Mouse (Mus musculus): Measurements from ENCODE around the gene Rbfox1. TPM values are rescaled to one million over a fixed set of nuclear protein-coding genes. Genes with fewer than 3 reads are reported as not detected.

Gene Rbfox1
- polyA plus RNA-seq, 1 experiment, result 4.0 TPM

DNA sequence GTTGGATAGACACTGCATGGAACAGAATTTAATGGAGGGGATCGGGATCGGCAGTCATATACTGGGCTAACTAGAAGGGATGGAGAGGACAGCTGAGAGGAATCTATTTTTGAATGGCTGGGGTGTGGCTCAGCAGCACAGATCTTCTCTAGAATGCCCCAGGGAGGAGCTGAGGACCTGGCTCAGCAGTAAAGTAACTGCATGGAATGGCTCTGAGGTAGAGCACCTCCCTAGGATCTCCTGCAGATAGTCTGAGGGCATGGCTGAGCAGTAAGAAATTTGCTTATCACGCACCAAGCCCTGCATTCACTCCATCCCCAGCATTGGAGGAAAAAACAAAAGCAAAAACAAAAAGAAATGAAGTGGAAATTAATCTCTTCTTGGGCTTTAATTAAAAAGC lies 225.0 kb downstream of the Rbfox1 start:
- Histone ChIP-seq H3K4me3 (replicated peaks; ENCODE audit: extremely low read depth, low read depth, low read length) (no peak overlapping the region), H3K4me1 (ENCODE audit: control insufficient read depth, insufficient read depth, low read length) (no peaks in the 10 kb centered on the region)
- TF ChIP-seq CTCF (IDR thresholded peaks at IDR 0.05; ENCODE audit: insufficient read depth, low read length) (no peak), POLR2A (IDR thresholded peaks at IDR 0.05; ENCODE audit: borderline replicate concordance, extremely low read depth, low read depth, low read length) (no peak)
- WGBS, result 94% methylated on average over 3 of the region's 3 CpGs
- DNase-seq, result no peak

- TF ChIP-seq POLR2A (IDR thresholded peaks at IDR 0.05; ENCODE audit: borderline replicate concordance, extremely low read depth, low read depth, low read length) (no peak), CTCF (IDR thresholded peaks at IDR 0.05; ENCODE audit: insufficient read depth, low read length) (no peak)
- DNase-seq, result no peak
- Histone ChIP-seq H3K4me1 (ENCODE audit: control insufficient read depth, insufficient read depth, low read length) (no peaks in the 10 kb centered on the region), H3K4me3 (replicated peaks; ENCODE audit: extremely low read depth, low read depth, low read length) (no peak overlapping the region)
- WGBS, result 22% methylated on average over 5 of the region's 5 CpGs
These were observed 228.8 kb downstream of the Rbfox1 start for GRCm38 (mm10) chr16:6113836-6114475.

DNA sequence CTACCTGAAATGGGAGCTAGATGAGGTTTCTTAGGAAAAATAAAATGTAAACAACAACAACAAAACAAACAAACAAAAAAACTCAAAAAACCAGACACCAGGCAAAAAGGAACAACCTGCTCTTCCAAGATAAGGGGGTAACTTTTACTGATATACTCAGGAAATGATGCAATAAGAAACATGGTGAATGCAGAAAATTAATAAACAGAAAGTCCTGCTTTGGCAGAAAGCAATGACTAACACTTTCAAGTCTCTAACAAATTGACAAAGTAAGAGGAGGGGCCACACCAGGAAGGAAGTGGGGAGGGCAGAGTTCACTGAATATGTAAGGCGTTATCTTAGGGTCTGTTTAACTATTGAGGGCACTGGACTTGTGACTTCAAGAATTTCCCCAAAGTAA lies 234.3 kb downstream of the Rbfox1 start:
- Histone ChIP-seq H3K4me1 (ENCODE audit: control insufficient read depth, insufficient read depth, low read length) (no peaks in the 10 kb centered on the region), H3K4me3 (replicated peaks; ENCODE audit: extremely low read depth, low read depth, low read length) (no peak overlapping the region)
- no peak for TF ChIP-seq POLR2A (IDR thresholded peaks at IDR 0.05; ENCODE audit: borderline replicate concordance, extremely low read depth, low read depth, low read length)
- no peak for TF ChIP-seq CTCF (IDR thresholded peaks at IDR 0.05; ENCODE audit: insufficient read depth, low read length)
- DNase-seq, result no peak
- 7% methylated on average over 1 of the region's 1 CpGs for WGBS

- Histone ChIP-seq H3K4me3 (replicated peaks; ENCODE audit: extremely low read depth, low read depth, low read length) (no peak overlapping the region), H3K4me1 (ENCODE audit: control insufficient read depth, insufficient read depth, low read length) (no peaks in the 10 kb centered on the region)
- 83% methylated on average over 4 of the region's 4 CpGs for WGBS
- TF ChIP-seq CTCF (IDR thresholded peaks at IDR 0.05; ENCODE audit: insufficient read depth, low read length), result no peak
- TF ChIP-seq POLR2A (IDR thresholded peaks at IDR 0.05; ENCODE audit: borderline replicate concordance, extremely low read depth, low read depth, low read length), result no peak
- DNase-seq, result no peak
These were observed 236.1 kb downstream of the Rbfox1 start for GRCm38 (mm10) chr16:6121232-6121631.

DNA sequence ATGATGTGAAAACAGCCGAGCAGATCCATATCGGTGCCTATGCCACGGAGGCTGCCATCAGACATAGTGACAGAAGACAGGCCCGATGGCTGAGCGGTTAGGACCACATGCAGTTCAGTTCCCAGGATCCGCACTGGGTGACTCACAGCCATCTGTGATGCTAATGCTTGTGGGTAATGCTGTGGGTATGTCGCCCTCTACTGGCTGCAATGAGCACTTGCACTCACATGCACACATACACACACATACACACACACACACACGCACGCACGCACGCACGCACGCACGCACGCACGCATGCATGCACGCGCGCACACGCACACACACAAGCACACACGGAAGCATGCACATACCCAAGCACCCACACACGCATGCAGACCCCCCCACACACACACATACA lies 237.7 kb downstream of the Rbfox1 start:
- WGBS, result 94% methylated on average over 22 of the region's 22 CpGs
- TF ChIP-seq POLR2A (IDR thresholded peaks at IDR 0.05; ENCODE audit: borderline replicate concordance, extremely low read depth, low read depth, low read length) (no peak), CTCF (IDR thresholded peaks at IDR 0.05; ENCODE audit: insufficient read depth, low read length) (no peak)
- no peaks in the 10 kb centered on the region for H3K4me1 ChIP-seq (ENCODE audit: control insufficient read depth, insufficient read depth, low read length)

GRCm38 (mm10) chr16:6128314-6128713 lies 243.2 kb downstream of the Rbfox1 start:
- Histone ChIP-seq H3K4me3 (replicated peaks; ENCODE audit: extremely low read depth, low read depth, low read length) (no peak overlapping the region), H3K4me1 (ENCODE audit: control insufficient read depth, insufficient read depth, low read length) (no peaks in the 10 kb centered on the region)
- TF ChIP-seq POLR2A (IDR thresholded peaks at IDR 0.05; ENCODE audit: borderline replicate concordance, extremely low read depth, low read depth, low read length) (no peak), CTCF (IDR thresholded peaks at IDR 0.05; ENCODE audit: insufficient read depth, low read length) (no peak)
- DNase-seq, result no peak
- 42% methylated on average over 5 of the region's 5 CpGs for WGBS

More for the DNA sequence above, 237.7 kb downstream of the Rbfox1 start:
- no peak overlapping the region for H3K4me3 ChIP-seq (replicated peaks; ENCODE audit: extremely low read depth, low read depth, low read length)
- no peak for DNase-seq

DNA sequence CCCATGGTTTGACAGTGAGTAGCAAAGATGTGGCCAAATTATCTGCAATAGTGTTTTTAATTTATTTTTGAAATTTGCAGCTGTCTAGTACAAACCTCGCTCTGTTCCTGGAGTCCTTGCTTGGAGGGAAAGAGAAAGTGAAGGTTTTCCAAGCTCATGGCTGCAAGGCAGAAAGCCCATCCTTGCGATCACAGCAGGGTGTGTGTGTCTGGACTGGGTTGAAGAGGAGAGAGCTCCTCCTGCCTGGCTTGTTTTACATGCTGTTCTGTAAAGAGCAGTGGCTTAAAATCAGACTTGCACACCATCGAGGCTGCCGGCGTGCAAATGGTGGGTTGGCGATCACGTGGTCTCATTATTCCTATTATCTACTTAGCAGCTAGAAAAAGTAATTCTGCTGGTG lies 249.9 kb downstream of the Rbfox1 start:
- TF ChIP-seq POLR2A (IDR thresholded peaks at IDR 0.05; ENCODE audit: borderline replicate concordance, extremely low read depth, low read depth, low read length) (no peak), CTCF (IDR thresholded peaks at IDR 0.05; ENCODE audit: insufficient read depth, low read length) (no peak)
- WGBS, result 80% methylated on average over 7 of the region's 7 CpGs
- DNase-seq, result no peak
- no peaks in the 10 kb centered on the region for H3K4me1 ChIP-seq (ENCODE audit: control insufficient read depth, insufficient read depth, low read length)
- no peak overlapping the region for H3K4me3 ChIP-seq (replicated peaks; ENCODE audit: extremely low read depth, low read depth, low read length)

DNA sequence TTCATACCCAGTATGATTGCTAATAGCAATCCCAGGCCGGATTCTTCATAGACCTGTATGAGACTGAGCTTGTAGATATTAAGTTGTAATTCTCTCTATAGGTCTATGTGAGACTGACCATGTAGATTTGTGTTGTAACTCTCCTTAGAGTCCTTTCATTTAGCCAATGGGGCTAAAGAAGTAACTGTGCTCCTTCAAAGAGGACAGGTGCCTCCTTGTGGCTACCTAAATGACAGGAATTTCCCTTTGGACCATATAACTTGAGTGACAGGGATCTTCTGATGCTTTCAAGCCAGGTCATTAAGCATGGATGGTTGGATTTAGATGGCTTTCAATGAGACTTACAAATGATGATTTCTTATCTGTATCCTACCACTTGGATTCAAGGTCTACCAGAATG lies 254.3 kb downstream of the Rbfox1 start:
- WGBS, result 74% methylated on average over 1 of the region's 1 CpGs
- DNase-seq, result no peak
- Histone ChIP-seq H3K4me3 (replicated peaks; ENCODE audit: extremely low read depth, low read depth, low read length) (no peak overlapping the region), H3K4me1 (ENCODE audit: control insufficient read depth, insufficient read depth, low read length) (no peaks in the 10 kb centered on the region)
- TF ChIP-seq POLR2A (IDR thresholded peaks at IDR 0.05; ENCODE audit: borderline replicate concordance, extremely low read depth, low read depth, low read length) (no peak), CTCF (IDR thresholded peaks at IDR 0.05; ENCODE audit: insufficient read depth, low read length) (no peak)

DNA sequence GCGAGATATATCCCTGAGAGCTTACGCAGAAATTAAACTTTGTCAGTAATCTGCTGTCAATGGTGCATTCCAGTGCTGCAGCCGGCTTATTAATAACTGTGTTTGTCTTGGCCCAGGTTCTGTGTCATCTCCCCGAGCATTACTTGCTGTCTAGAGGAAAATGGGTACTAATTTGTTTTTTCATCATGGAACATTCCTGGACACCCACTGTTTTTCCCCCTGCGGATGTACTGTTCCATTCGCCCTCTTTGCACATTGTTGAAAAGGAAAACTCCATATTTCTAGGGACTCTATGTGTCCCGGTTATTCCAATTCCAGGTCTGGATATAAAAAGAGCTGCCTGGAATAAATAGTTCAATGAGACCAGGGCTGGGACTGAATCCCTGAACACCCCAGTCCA lies 262.8 kb downstream of the Rbfox1 start:
- Histone ChIP-seq H3K4me3 (replicated peaks; ENCODE audit: extremely low read depth, low read depth, low read length) (no peak overlapping the region), H3K4me1 (ENCODE audit: control insufficient read depth, insufficient read depth, low read length) (no peaks in the 10 kb centered on the region)
- no peak for DNase-seq
- 58% methylated on average over 7 of the region's 7 CpGs for WGBS
- no peak for TF ChIP-seq CTCF (IDR thresholded peaks at IDR 0.05; ENCODE audit: insufficient read depth, low read length)
- no peak for TF ChIP-seq POLR2A (IDR thresholded peaks at IDR 0.05; ENCODE audit: borderline replicate concordance, extremely low read depth, low read depth, low read length)

DNA sequence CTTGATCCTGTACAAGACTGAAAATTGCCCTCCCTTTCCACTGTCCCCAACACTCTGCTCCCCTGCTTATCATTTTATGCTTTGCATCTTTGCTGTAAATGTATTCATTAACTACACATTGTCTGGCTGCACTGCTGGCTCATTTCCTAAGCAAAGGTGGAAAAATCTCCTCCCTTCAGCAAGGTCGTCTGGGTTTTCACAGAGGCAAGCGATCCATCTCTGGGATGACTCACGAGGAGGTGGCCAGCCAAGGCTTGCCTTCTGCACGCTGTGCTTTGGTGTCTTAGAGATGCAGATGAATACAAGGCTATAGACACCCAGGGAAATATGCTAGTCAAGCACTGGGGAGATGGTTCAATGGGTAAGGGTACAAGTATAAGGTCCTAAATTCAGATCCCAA lies 264.2 kb downstream of the Rbfox1 start:
- DNase-seq, result no peak
- TF ChIP-seq CTCF (IDR thresholded peaks at IDR 0.05; ENCODE audit: insufficient read depth, low read length) (no peak), POLR2A (IDR thresholded peaks at IDR 0.05; ENCODE audit: borderline replicate concordance, extremely low read depth, low read depth, low read length) (no peak)
- no peak overlapping the region for H3K4me3 ChIP-seq (replicated peaks; ENCODE audit: extremely low read depth, low read depth, low read length)
- 65% methylated on average over 4 of the region's 4 CpGs for WGBS
- H3K4me1 ChIP-seq (ENCODE audit: control insufficient read depth, insufficient read depth, low read length), result no peaks in the 10 kb centered on the region

Measured in lung, adult 2 months (tissue).